Mouse (Mus musculus): ENCODE measurements around the gene Crtc3.

The Crtc3 gene

GRCm38 (mm10) chr7:80548513-80549260 lies 140.0 kb downstream of the Crtc3 start:
- DNase-seq: no peak

- no peak for DNase-seq
These were observed 146.4 kb downstream of the Crtc3 start for GRCm38 (mm10) chr7:80542139-80542831.

DNA sequence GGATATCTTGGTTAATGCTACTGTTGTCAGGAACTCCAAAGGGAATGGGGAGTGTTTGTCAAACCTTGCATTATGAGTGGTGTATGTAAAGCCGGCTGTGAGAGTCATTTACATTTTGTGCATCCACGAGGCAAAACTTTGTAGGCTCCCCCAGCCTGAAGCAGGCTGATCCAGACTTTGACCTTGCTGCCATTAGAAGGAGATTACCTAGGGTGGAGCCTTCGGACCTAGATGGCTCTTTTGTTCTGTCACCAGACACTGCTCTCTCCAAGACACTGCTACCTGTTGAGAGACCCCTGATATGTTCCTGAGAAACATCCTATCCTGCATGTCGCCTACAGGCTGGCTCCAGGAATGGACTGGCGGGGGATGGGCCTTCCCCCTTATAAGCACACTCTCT lies 149.1 kb downstream of the Crtc3 start:
- peak; percentile 74 for DNase-seq

All from heart, adult 11 months (tissue).